Mouse (Mus musculus) T-cell, adult 66 days (primary cell): ENCODE data around the gene Lrp8. TPM values are rescaled to one million over a fixed set of nuclear protein-coding genes. Genes with fewer than 3 reads are reported as not detected.

Experiments used
- total RNA-seq, 2 experiments: library from RNA; stranded (reverse); gene quantifications; 3 replicates in 1 of 2; 4 replicates in 1 of 2; pipeline ENCODE4 v1.2.4; 2023

The Lrp8 gene
- total RNA-seq: 10 to 100 TPM in 1 of 2 experiments, 1 to 10 TPM in 1; 9.0 to 13.9 TPM

DNA sequence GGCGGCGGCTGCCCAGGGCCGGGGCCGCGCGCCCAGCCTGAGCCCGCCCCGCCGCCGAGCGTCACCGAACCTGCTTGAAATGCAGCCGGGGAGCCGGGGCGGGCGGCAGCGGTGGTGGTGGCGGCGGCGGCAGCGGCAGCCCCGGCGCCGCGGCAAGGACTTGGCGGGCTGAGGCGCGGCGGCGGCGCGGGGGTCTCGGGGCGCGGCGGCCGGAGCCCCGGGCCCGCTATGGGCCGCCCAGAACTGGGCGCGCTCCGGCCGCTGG, at the start of gene Lrp8:
TSS of gene Lrp8 (plus strand) at position 77 of the 265 bp plus-strand sequence.

DNA sequence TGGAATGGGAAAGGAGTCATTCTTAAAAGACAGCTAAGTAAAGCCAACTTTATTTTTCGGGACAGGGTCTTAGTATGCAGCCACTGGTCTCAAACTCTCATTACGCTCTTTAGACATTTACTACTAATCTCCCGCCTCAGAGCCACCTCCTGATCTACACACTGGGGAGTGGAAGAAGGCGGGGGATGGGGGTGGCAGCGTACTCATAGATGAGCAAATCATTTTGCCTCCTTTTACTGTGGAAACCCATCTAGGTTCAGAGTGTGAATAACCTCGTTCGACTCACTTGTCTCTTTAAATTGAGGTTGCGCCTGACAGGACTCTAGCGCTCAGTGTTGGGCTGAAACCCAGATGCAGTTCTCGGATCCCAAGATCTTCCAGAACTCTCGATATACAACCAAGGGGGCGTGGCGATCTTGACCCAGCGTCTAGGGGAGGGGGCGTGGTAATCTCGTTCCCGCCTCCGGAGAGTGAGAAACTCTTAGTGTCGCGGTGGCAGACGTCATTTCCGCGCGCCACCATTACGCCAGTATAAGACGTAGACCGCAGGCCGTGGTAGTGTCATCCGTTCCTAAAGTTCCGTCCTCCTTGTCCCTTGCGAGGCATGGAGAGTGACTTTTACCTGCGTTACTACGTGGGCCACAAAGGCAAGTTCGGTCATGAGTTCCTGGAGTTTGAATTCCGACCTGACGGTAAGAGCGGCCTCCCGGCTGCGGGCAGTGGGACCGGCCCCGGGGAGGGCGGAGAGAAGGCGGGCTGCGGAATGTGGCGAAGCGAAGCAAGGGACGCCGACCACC, 77.4 kb downstream of the Lrp8 start, which contains the start of gene Magoh:
TSS of gene Magoh (plus strand) at position 502 of the 797 bp plus-strand sequence.

DNA sequence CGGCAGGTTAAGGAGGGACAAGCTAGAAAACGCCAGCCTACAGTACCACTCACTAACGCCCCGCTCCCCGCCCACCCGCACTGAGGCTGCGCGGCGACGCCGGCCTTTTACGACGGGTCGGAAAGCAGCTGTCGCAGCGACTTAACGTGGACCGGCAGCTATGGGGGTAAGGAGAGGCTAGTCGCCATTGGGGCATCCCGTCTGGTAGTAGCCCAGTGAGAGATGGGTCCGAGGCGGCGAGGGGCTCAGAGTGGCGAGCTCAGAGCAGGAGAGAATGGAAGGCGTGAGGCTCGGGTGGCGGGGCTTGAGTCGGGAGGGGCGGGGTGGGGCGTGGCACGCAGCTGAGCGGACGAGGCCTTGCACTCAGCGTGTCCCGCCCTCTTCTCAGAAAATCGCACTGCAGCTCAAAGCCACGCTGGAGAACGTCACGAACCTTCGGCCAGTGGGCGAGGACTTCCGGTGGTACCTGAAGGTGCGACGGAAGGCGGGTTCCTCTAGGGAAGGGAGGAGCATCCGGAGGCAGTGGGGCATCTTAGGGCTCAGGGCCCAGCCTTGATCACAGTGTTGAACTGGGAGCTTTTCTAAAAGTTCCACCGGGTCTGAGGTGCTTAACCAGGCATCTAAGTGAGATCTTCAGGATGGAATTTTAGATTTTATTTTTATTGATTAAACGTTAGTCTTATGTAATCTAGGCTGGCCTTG, 87.8 kb downstream of the Lrp8 start, which contains the start of gene 0610037L13Rik:
TSS of gene 0610037L13Rik (plus strand) at position 83 of the 702 bp plus-strand sequence.

DNA sequence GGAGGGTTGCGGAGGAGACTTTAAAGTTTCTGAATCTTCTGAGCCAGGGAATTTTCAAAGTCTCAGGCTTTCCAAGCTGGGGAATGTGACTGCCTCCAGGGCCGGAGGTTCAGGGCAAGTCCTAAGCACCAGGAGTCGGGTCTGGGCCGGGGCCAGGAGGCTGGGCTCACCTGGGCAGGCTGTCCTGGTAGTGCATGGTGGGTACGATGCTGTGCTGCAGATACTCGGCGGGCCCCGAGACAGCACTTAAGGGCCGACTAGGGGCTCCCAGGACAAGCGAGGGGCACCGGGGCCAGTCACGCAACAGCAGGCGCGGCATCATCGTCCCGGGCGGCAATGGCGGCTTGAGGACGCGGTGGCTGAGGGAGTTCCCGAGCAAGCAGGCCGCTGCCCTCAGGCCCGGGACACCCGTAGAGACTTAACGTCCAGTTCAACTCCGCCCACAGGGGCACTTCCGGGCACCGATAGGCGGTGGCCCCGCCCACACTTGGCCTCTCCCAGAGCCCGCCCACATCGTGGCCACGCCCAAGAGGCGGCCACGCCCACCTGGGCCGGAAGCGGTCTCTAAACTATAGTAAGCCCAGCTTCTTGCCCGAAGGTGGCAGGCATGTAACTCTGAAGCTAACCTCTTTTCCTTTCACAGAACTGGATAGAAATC, 121.2 kb downstream of the Lrp8 start, which contains the start of gene Cpt2:
TSS of gene Cpt2 (minus strand) at position 466 of the 658 bp plus-strand sequence.

Other genes starting within 250 kb of the Lrp8 start
- gene Dmrtb1, start 118.0 kb upstream of the Lrp8 start, total RNA-seq: not detected
- gene Magoh, start 77.5 kb downstream of the Lrp8 start, total RNA-seq: 100 to 1,000 TPM in 1 of 2 experiments, 10 to 100 TPM in 1; 93.5 to 102 TPM
- gene 0610037L13Rik, start 87.6 kb downstream of the Lrp8 start, total RNA-seq: 10 to 100 TPM; 40.3 to 45.7 TPM
- 10 to 100 TPM; 10.5 to 10.8 TPM for gene Cpt2, start 121.3 kb downstream of the Lrp8 start, total RNA-seq
- gene Slc1a7, start 166.1 kb downstream of the Lrp8 start, total RNA-seq: not detected